Mouse (Mus musculus): Measurements from ENCODE around the gene Wdr26.

Wdr26 gene

GRCm38 (mm10) chr1:181234326-181235035, 22.7 kb upstream of the Wdr26 start:
- DNase-seq: peak in 1 of 2 experiments; percentile 61

GRCm38 (mm10) chr1:181233734-181234133, 21.9 kb upstream of the Wdr26 start:
- no peak for DNase-seq

GRCm38 (mm10) chr1:181232307-181233027, 20.7 kb upstream of the Wdr26 start:
- peak; percentile 79 to 88 for DNase-seq

GRCm38 (mm10) chr1:181231821-181232220, 20.0 kb upstream of the Wdr26 start:
- no peak for DNase-seq

GRCm38 (mm10) chr1:181231262-181231661, 19.5 kb upstream of the Wdr26 start:
- DNase-seq: no peak

GRCm38 (mm10) chr1:181230731-181231148, 18.9 kb upstream of the Wdr26 start:
- peak; percentile 65 to 74 for DNase-seq

GRCm38 (mm10) chr1:181229046-181229445, 17.2 kb upstream of the Wdr26 start:
- DNase-seq: no peak

- DNase-seq: no peak
These were observed 16.8 kb upstream of the Wdr26 start for GRCm38 (mm10) chr1:181228591-181228990.

- no peak for DNase-seq
These were observed 16.0 kb upstream of the Wdr26 start for GRCm38 (mm10) chr1:181227804-181228203.

- DNase-seq: no peak
These were observed 15.0 kb upstream of the Wdr26 start for GRCm38 (mm10) chr1:181226850-181227249.

- DNase-seq: no peak
These were observed 13.5 kb upstream of the Wdr26 start for GRCm38 (mm10) chr1:181225281-181225680.

- DNase-seq: no peak
These were observed 10.2 kb upstream of the Wdr26 start for GRCm38 (mm10) chr1:181222041-181222440.

GRCm38 (mm10) chr1:181216315-181216714, 4.5 kb upstream of the Wdr26 start:
- no peak for DNase-seq

GRCm38 (mm10) chr1:181214296-181215035, 2.7 kb upstream of the Wdr26 start:
- no peak for DNase-seq

GRCm38 (mm10) chr1:181211403-181211919, 340 bp downstream of the Wdr26 start:
- DNase-seq: peak; percentile 26 to 27

- peak; percentile 57 to 63 for DNase-seq
These were observed 999 bp downstream of the Wdr26 start for GRCm38 (mm10) chr1:181210601-181211402.

- no peak for DNase-seq
These were observed 1.7 kb downstream of the Wdr26 start for GRCm38 (mm10) chr1:181210147-181210546.

GRCm38 (mm10) chr1:181199446-181199845, 12.4 kb downstream of the Wdr26 start:
- no peak for DNase-seq

- DNase-seq: no peak
These were observed 22.9 kb downstream of the Wdr26 start for GRCm38 (mm10) chr1:181188925-181189324.

- peak; percentile 5 to 12 for DNase-seq
These were observed 41.6 kb downstream of the Wdr26 start for GRCm38 (mm10) chr1:181170210-181170609.

GRCm38 (mm10) chr1:181168377-181168776, 43.4 kb downstream of the Wdr26 start:
- DNase-seq: no peak

- no peak for DNase-seq
These were observed 44.0 kb downstream of the Wdr26 start for GRCm38 (mm10) chr1:181167816-181168215.

Data from lung, adult 18-20 months (tissue).